Mouse (Mus musculus) testis, adult 2 months (tissue): ENCODE results near the gene Egfl8.

Experiments
- CTCF ChIP-seq: fragments of 200-500 bp; IDR thresholded peaks from 2 replicates; pipeline ENCODE4 v1.5.1; 2012; ENCODE audit warnings: low read depth, mild to moderate bottlenecking, inconsistent platforms, low read length, moderate library complexity; ENCODE audit not compliant: control insufficient read depth, insufficient read depth, insufficient replicate concordance
- POLR2A ChIP-seq: fragments of 200-500 bp; IDR thresholded peaks from 2 replicates; pipeline ENCODE4 v1.6.1; 2012; ENCODE audit warnings: low read depth, mild to moderate bottlenecking, inconsistent platforms, low read length, moderate library complexity; ENCODE audit not compliant: control insufficient read depth

DNA sequence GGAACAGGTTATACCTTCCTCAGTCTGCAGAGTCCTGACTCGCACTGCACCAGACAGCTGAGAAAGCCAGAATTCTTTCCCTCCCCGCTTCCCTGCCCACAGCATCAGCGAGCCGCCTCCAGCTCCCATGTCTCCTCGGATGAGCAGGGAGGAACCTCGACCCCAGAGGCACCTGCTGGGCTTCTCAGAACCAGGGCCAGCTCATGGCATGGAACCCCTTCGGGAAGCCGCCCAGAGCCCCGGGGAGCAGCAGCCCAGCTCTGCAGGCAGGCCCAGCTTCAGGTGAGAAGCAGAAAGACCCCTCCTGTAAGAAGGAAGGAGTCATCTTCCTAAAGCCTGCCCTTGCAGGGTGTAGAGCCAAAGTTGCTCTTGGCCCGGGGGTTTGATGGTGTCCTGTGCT, 36.8 kb upstream of the Egfl8 start:
- TF ChIP-seq CTCF, result no peak
- TF ChIP-seq POLR2A, result no peak
